Mouse (Mus musculus) 3134 (cell line): ENCODE results near the gene Spaca9.

Experiments used
- DNase-seq: peaks from one replicate; pipeline ENCODE4 v3.0.0-alpha.2; 2011; ENCODE audit warnings: low spot score; ENCODE audit not compliant: insufficient read length; ENCODE audit errors: extremely low read depth

Spaca9 gene

DNA sequence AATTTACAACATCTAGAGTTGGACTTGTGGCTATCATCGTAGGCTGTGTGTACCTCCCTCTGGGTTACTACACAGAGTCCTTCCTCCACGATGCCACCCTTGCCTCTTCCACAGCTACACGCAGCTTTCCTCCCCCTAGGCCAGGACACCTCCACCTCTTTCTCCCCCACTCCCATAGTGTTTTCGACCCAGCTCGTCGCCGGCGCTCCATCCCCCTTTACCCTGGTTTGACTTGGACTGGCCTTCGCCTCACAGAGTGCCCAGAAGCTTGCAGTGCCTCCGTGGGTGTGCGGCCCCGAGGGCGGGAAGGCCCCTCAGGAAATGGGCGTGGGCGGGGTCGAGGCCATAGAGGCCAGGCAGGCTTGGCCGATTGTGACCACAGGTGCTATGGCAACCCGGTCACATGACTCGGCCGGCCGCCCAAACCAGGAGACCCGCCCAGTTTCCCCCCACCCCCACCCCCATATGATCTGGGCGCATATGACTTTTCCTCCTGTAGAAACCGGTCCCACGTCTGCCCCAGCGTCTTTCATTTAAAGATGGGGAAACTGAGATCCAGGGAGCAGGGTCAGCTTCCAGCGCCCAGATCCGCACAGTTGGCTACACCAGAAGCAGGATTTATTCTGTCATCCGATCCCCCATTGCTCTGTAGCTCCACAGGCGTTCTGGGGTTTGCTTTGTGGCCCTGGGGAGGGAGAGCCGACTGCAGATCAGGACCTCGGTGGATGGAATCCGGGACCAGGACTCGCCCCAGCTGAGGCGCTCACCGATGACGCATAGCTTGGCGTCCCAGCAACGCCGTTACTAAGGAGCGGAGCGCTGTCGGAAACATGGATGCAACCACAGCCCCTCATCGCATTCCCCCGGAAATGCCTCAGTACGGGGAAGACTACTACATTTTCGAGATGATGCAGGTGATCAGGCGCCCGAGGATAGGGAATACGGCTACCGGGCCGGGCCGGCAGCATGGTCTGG, at the start of gene Spaca9, which contains the start of gene Ak8:
Gene Spaca9 (minus strand): TSS at position 367 of the 975 bp plus-strand sequence.
Gene Ak8 (plus strand): TSS at position 804 of the 975 bp plus-strand sequence.
- peak; percentile 51 for DNase-seq

DNA sequence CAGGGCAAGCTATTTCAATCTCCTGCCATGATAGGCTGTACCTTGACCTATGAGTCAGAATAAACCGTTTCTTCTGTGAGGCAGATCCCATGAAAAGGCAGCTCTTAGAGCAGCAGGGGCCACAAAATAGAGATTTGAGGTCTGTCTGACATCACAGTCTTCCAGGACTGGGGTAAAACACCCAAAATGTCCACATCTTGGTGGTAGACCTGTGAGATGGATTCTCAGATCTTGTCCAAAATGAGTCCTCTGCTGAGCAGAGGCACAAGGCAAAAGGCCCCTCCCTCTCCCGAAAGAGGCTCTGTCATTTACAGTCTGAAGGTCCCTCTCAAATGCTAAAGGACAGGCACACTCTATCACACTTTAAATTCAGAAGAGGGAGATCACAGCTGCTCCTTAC, 48.2 kb upstream of the Spaca9 start:
- no peak for DNase-seq

DNA sequence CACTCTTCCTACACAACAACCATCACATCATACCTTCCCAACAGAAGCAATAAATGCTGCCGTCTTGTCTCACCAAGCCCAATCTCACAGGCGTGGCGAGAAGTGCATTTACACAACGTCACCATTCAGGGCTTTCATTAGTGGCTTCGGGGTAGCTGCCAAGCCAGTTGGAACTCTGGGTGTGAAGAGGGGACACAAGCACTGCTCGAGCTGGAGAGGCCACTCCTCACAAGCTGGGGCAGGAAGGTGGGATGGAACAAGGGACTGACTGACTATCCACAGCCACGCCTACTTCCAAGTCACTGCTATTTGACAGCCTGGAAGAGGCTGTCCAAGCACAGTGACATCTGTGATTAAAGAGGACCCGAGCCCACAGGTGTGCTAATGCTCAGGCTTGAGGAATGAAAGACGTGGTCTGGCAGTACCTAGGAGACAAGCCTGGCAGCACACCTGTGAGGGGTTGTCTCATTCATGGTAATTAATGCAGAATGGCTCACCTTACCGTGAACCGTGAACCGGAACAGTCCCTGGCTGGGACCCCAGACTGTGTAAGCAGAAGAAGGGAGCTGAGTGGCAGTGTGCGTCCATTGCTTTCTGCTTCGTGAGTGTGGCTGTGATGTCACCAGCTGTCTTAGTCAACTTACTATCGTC, 47.3 kb upstream of the Spaca9 start:
- DNase-seq = no peak

GRCm38 (mm10) chr2:28742701-28743100, 43.2 kb upstream of the Spaca9 start:
- peak; percentile 15 for DNase-seq

- DNase-seq = no peak
Measured at GRCm38 (mm10) chr2:28740159-28740558, 40.6 kb upstream of the Spaca9 start.

GRCm38 (mm10) chr2:28737112-28737511, 37.6 kb upstream of the Spaca9 start:
- DNase-seq = no peak

- no peak for DNase-seq
Measured at GRCm38 (mm10) chr2:28730676-28731075, 31.1 kb upstream of the Spaca9 start.

DNA sequence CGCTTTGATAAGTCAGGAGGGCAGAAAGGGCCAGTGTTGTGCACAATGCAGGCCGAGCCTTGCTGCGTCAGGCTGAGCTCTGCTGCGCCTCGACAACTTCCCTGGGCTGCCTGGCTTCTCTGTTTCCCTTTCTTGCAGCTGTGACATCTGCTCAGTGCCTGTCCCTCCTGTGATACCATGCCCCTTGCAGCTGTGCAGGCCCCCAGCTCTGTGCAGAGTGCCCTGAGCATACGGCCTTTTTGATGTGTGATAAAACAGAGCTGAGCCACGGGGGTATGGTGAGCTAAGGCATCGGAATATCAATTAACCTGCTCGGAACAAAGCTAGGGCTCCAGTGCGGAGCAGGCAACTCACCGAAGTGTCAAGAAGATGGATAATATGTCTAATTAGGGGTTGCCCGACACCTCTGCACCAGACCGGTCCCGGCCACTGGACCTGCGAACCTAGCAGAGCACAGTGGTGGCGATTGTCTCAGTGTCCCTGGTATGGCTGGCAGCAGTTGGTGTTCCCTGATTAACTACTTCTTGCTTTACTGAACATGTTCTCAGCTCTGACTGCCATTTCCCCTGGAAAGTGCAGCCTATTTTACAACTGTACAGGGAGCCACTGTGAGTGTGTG, 28.4 kb upstream of the Spaca9 start:
- DNase-seq = no peak

DNA sequence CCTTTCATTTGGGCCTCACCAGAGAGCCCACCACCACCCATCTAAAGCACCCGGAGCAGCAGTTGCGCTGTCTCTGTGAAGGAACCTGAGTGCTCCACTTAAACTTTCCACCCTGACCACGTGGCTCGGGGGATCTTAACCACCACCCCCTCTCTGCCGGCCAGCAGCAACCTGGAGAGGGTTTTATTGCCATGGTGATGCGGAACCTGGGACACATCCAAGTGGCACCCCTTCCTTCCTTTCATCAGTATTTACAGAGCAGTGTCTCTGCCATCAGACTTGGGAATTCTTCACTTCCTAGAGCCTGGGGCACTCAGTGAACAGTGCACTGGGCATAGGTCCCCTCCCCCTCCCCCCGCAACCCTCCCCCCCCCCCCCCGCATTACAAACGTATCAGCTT, 24.4 kb upstream of the Spaca9 start:
- DNase-seq = no peak

- DNase-seq = no peak
Measured at GRCm38 (mm10) chr2:28722419-28722818, 22.9 kb upstream of the Spaca9 start.

DNA sequence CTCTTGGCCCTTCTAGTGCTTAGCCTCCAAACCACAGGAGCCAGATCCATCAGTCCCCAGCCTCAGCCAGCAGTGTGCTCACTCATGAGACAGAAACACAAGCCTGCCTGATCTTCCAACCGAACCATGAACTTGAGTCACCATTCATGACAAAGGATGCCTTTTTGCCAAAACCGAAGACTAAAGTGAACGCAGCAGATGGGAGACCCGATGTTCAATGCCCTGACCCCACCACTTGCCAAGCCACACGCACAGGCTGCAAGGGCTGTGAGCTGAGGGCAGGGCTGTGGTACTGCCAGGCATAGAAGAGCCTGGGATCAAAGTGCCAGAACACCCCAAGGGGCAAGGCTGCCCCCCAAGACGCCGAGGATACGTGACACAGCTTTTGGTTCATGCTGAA, 13.5 kb upstream of the Spaca9 start:
- DNase-seq = peak; percentile 35

GRCm38 (mm10) chr2:28706787-28707186, 7.3 kb upstream of the Spaca9 start:
- DNase-seq = no peak

DNA sequence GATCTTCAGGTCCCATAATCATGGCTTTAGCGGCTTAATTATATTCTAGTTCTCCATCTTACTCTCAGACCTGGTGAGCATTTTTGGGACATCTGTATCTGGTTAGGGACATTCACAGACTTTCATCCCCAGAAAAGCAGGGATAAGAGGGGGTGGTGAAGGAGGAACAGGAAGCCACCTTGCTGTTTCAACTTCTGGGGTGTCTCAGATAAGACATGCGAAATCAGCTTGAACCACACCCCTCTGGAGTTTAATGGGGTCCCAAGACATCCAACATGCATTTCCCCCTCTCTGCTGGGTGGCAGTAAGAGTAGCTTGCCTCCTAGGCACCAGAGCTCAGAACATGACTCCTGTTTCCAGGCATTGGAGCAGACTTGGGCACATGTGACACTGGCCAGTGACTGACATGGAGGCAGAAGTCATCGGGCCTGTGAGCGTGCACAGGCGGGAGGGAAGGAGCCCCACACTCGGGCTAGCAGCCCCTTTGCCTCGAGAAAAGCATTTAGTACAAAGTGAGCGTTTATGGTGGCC, 6.6 kb upstream of the Spaca9 start:
- DNase-seq = no peak

DNA sequence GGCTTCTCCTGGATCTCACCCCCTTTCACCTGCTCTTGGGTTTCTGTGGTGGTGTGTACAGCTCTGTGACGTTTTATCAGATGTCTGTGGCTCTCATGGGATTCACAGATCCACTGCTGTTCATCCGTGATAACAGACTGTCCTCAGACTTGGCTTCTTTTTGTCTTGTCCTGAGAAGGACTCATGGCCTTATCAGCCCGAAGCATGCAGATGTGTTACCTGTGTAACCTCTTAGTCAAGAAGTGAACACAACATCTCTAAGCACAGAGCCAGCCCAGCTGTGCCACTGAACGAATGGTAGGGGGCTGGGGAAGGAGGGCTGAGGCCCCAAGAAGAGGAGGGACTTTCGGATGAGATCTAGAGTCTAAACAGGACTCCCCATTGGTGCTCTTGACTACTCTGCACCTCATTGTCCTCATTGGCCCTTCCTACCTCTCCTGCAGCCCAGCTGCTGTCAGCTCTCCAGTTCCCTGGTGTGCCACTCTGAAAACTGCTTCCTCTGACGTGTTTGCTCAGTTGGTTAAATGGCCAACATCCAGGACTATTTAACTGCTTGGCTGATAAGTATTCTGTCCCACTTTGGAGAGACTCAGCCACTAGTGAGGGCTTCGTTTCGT, 2.2 kb upstream of the Spaca9 start:
- no peak for DNase-seq

GRCm38 (mm10) chr2:28698566-28698965, 961 bp downstream of the Spaca9 start:
- no peak for DNase-seq

- no peak for DNase-seq
Measured at GRCm38 (mm10) chr2:28692692-28693091, 6.8 kb downstream of the Spaca9 start.

DNA sequence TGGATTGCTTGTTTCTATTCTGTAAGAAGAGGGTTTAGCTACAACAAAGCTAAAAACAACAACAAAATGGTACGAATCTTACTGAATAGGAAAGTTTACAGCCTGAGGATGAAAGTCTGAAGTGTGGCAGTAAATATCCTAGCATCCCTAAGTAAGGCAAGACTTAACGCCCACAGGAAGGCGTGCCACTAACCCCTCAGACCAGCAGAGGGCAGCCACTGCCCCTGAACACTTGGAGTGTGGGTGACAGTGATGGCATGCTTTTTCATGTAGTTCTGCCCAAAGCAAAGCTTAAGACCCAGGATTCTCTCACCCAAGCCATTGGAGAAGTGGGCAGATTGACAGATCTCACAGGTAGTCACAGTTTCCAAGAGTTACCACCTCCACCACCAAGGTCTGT, 11.1 kb downstream of the Spaca9 start:
- no peak for DNase-seq

- no peak for DNase-seq
Measured at GRCm38 (mm10) chr2:28685895-28686294, 13.6 kb downstream of the Spaca9 start.

GRCm38 (mm10) chr2:28681718-28682117, 17.8 kb downstream of the Spaca9 start:
- DNase-seq = peak; percentile 41

DNA sequence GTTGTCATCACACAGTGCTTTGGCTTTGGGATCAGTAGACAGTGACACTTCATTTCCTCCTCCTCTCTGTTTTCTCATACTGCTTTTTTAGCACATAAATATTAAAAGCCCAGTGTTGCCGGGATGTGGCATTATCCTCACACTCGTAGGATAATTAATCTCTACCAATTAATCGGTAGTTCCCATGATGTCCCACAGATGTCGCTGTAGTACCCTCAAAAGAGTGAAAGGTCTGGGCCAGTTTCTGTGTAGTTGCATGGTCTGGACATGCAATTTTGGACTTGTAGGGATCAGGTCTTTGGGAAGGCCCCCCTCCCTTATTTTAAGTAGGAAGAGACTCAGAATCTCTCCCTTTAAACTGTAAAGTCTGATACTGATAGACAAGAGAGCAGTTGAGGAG, 18.8 kb downstream of the Spaca9 start:
- DNase-seq = no peak

GRCm38 (mm10) chr2:28676005-28676404, 23.5 kb downstream of the Spaca9 start:
- DNase-seq = no peak
